Mouse (Mus musculus): ENCODE measurements at regions not wholly inside any gene's neighbourhood (a gene's known extent, or its start where the extent isn't known, plus 50 kb on each side); places are given as distances from the start of the nearest gene placed in this dataset.
A peak's percentile ranks its signal among the peaks of the same experiment; 100 is the strongest.
"Not testable (repeated sequence)": the region's sequence is repeated elsewhere in the genome, so short reads cannot be mapped to it uniquely, and the experiment has no call there.

- DNase-seq, result no peak
Observed at GRCm38 (mm10) chr7:87096500-87096899, 100.6 kb downstream of the Vmn2r79 start.

- DNase-seq, result not testable (repeated sequence)
Observed at GRCm38 (mm10) chr7:87099611-87100010, 103.7 kb downstream of the Vmn2r79 start.

GRCm38 (mm10) chr7:87100377-87100776 is 104.5 kb downstream of the Vmn2r79 start:
- DNase-seq, result not testable (repeated sequence)

- DNase-seq, result not testable (repeated sequence)
Observed at GRCm38 (mm10) chr7:87101281-87101680, 105.4 kb downstream of the Vmn2r79 start.

- no peak for DNase-seq
Observed at GRCm38 (mm10) chr7:87110312-87110984, 114.5 kb downstream of the Vmn2r79 start.

GRCm38 (mm10) chr7:87110985-87111372 is 115.1 kb downstream of the Vmn2r79 start:
- DNase-seq, result no peak

- DNase-seq, result peak; percentile 45
Observed at GRCm38 (mm10) chr7:87113654-87114053, 117.7 kb downstream of the Vmn2r79 start.

- no peak for DNase-seq
Observed at GRCm38 (mm10) chr7:87122516-87122915, 123.4 kb upstream of the Nox4 start.

- DNase-seq, result no peak
Observed at GRCm38 (mm10) chr7:87145896-87146295, 100.0 kb upstream of the Nox4 start.

GRCm38 (mm10) chr7:87147703-87148102 is 98.2 kb upstream of the Nox4 start:
- no peak for DNase-seq

GRCm38 (mm10) chr7:87148681-87149080 is 97.2 kb upstream of the Nox4 start:
- DNase-seq, result no peak

- DNase-seq, result no peak
Observed at GRCm38 (mm10) chr7:87150991-87151390, 94.9 kb upstream of the Nox4 start.

- DNase-seq, result no peak
Observed at GRCm38 (mm10) chr7:87186443-87187153, 59.3 kb upstream of the Nox4 start.

- no peak for DNase-seq
Observed at GRCm38 (mm10) chr7:87195647-87196046, 50.2 kb upstream of the Nox4 start.

Measured in right cerebral cortex, postnatal 14 days (tissue).